Mouse (Mus musculus): ENCODE data around the gene Fancl. TPM values are rescaled to one million over a fixed set of nuclear protein-coding genes. Genes with fewer than 3 reads are reported as not detected.

The Fancl gene
- total and polyA plus RNA-seq, 3 experiments: 1.6 to 9.1 (median 7.6) TPM

DNA sequence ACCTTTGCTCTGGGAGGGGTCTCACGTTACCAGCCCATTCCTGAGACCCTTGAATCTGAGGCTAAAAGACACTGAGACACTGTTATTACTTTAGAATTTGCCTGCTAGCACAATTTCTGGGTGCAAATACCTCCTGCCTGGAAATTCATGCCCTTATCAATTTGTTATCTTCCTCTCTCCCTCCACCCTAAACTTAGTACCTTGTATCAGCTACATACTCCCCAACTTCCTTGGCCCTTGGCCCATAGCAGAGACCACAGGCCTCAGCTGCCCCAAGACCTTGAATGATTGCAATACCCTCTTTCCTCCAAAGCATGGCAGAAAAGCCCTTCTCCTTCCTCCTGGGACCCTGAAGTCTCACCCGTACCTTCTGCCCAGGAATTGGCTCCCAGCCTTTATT is 65.3 kb downstream of the Fancl start:
- no peaks in the 10 kb centered on the region for H3K79me2 ChIP-seq (replicated peaks; ENCODE audit: control insufficient read depth, insufficient read depth, low read length)
- H3K9ac ChIP-seq (ENCODE audit: low read depth, low read length): no peak overlapping the region
- H3K4me3 ChIP-seq: no peak overlapping the region
- no peak overlapping the region for H3K27ac ChIP-seq
- no peak for TF ChIP-seq CTCF (IDR thresholded peaks at IDR 0.05)
- no peak for TF ChIP-seq POLR2A (IDR thresholded peaks at IDR 0.05; ENCODE audit: insufficient read depth, low read depth, low read length)
- intact Hi-C loops (cut with DNase I): no loop called here
- DNase-seq: no peak
- WGBS: 84% methylated on average over 2 of the region's 2 CpGs
- H3K36me3 ChIP-seq (ENCODE audit: control insufficient read depth, insufficient read depth, low read length): no peaks in the 10 kb centered on the region
- no peaks in the 10 kb centered on the region for H3K4me1 ChIP-seq (ENCODE audit: control insufficient read depth, insufficient read depth, low read length)
- H3K27me3 ChIP-seq (ENCODE audit: control insufficient read depth, insufficient read depth, low read length): no peaks in the 10 kb centered on the region

DNA sequence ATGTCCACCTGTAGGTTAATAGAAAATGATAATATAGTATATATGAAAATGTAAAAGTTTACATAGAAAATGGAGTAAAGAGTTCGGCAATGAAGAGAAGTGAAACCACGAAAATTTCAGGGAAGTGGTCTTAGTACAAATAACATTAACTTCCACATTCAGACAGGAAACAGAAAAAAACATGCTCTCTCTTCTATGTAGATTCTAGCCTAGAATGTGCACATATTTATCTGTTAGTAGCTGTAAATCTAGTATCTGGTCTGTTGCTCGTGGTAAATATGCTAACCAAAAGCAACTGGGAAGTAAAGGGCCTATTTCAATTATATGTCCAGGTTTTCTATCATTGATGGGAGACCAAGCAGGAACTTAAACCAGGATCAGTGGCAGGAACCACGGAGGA is 66.8 kb downstream of the Fancl start:
- no peak overlapping the region for H3K9ac ChIP-seq (ENCODE audit: low read depth, low read length)
- H3K36me3 ChIP-seq (ENCODE audit: control insufficient read depth, insufficient read depth, low read length): no peaks in the 10 kb centered on the region
- no peaks in the 10 kb centered on the region for H3K27me3 ChIP-seq (ENCODE audit: control insufficient read depth, insufficient read depth, low read length)
- intact Hi-C loops (cut with DNase I): no loop called here
- no peaks in the 10 kb centered on the region for H3K4me1 ChIP-seq (ENCODE audit: control insufficient read depth, insufficient read depth, low read length)
- H3K79me2 ChIP-seq (replicated peaks; ENCODE audit: control insufficient read depth, insufficient read depth, low read length): no peaks in the 10 kb centered on the region
- TF ChIP-seq POLR2A (IDR thresholded peaks at IDR 0.05; ENCODE audit: insufficient read depth, low read depth, low read length) (no peak), EP300 (IDR thresholded peaks at IDR 0.05; ENCODE audit: insufficient read depth, low read depth, low read length) (no peak), CTCF (IDR thresholded peaks at IDR 0.05) (no peak)
- no peak overlapping the region for H3K27ac ChIP-seq
- no peak overlapping the region for H3K4me3 ChIP-seq
- DNase-seq: no peak
- 82% methylated on average over 4 of the region's 4 CpGs for WGBS

DNA sequence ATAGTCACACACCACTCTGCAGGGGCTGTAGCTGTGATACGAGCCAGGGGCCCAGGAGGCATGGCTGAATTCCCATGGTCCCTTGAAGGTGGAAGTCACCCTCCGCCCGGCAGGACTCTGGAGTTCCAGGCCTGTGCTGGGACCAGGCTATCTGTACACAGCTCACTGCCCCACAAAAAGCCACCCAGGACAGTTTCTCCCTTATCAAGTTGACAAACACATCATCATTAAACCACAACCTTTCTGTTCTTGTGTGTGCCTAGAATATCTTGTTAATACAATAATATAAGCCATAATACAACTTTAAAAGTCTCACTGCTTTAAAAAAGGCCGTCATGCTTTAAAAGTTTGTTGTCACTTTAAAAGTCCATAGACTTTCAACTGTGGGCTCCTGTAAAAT is 68.1 kb downstream of the Fancl start:
- no peaks in the 10 kb centered on the region for H3K27me3 ChIP-seq (ENCODE audit: control insufficient read depth, insufficient read depth, low read length)
- no peak overlapping the region for H3K9ac ChIP-seq (ENCODE audit: low read depth, low read length)
- DNase-seq: no peak
- TF ChIP-seq POLR2A (IDR thresholded peaks at IDR 0.05; ENCODE audit: insufficient read depth, low read depth, low read length) (no peak), EP300 (IDR thresholded peaks at IDR 0.05; ENCODE audit: insufficient read depth, low read depth, low read length) (no peak), CTCF (IDR thresholded peaks at IDR 0.05) (no peak)
- no peak overlapping the region for H3K4me3 ChIP-seq
- intact Hi-C loops (cut with DNase I): no loop called here
- no peak overlapping the region for H3K27ac ChIP-seq
- H3K79me2 ChIP-seq (replicated peaks; ENCODE audit: control insufficient read depth, insufficient read depth, low read length): no peaks in the 10 kb centered on the region
- H3K36me3 ChIP-seq (ENCODE audit: control insufficient read depth, insufficient read depth, low read length): no peaks in the 10 kb centered on the region
- H3K4me1 ChIP-seq (ENCODE audit: control insufficient read depth, insufficient read depth, low read length): no peaks in the 10 kb centered on the region
- 86% methylated on average over 4 of the region's 4 CpGs for WGBS

DNA sequence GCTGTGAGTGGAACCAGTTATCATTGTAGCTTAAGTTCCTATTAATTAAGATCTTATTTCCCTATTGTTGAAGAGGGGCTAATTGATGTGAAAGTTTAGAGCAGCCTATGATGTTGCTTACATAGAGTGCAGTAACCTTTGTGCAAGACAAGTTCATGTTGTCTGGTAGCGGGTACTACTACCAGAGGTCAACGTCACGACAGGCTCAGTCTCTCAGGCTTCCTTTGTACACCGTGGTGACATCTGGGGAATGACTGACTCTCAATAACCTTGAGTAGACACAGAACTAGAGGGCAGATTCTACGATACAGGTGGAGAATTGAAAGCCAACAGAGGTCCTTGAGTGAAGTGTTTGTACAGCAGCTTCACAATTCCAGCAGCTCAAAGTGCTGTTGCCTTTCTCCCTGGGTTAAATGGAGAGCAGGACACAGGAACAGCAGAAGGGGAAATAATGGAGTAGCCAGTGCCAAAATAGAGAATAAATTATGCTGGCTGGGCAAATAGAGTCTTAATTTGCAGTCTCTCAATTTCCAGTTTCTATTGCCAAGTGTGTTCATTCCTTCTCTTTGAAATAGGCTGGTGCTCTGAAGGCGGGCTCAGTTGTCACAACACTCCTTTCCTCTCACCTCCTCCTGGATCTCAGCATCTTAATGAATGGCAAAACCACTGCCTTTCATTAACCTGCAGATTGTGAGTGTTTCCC is 91.3 kb downstream of the Fancl start:
- H3K27ac ChIP-seq: no peak overlapping the region
- H3K36me3 ChIP-seq (ENCODE audit: control insufficient read depth, insufficient read depth, low read length): peaks cover 2% of the 10 kb centered on the region; the same call in 1 of the 2 replicates
- H3K4me3 ChIP-seq: no peak overlapping the region
- H3K27me3 ChIP-seq (ENCODE audit: control insufficient read depth, insufficient read depth, low read length): no peaks in the 10 kb centered on the region
- TF ChIP-seq POLR2A (IDR thresholded peaks at IDR 0.05; ENCODE audit: insufficient read depth, low read depth, low read length) (no peak), EP300 (IDR thresholded peaks at IDR 0.05; ENCODE audit: insufficient read depth, low read depth, low read length) (no peak), CTCF (IDR thresholded peaks at IDR 0.05) (no peak)
- WGBS: 81% methylated on average over 6 of the region's 6 CpGs
- intact Hi-C loops (cut with DNase I): loop anchor here (10.0 kb wide), 1 partner anchor 1822 kb away; no protein-coding TSS in a partner anchor
- H3K9ac ChIP-seq (ENCODE audit: low read depth, low read length): no peak overlapping the region
- no peaks in the 10 kb centered on the region for H3K4me1 ChIP-seq (ENCODE audit: control insufficient read depth, insufficient read depth, low read length)
- no peaks in the 10 kb centered on the region for H3K79me2 ChIP-seq (replicated peaks; ENCODE audit: control insufficient read depth, insufficient read depth, low read length)
- DNase-seq: no peak

DNA sequence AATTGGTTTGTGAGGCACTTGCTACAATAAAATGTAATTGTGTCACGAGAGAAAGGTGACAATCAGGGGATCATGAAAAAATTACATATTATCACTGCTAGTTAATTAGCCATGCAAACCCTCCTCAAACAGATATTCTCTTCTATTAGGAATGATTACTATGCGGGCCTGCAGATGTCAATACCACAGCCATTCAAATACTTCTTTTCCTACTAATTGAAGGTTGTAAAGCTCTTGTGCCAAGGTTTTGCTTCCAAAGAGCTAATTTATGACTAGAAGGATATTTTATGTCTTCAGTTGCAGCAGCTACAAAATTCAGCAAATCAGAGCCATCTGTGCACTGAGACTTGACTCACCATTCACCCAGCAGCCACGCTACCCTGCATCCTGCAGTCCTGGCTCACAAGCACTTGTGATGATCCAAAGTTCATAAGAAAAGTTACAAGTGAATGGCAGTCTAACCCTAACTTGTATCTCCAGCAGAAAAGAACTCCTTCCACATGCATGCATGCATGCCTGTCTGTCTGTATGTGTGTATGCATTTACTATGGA is 95.8 kb downstream of the Fancl start:
- Histone ChIP-seq H3K4me1 (ENCODE audit: control insufficient read depth, insufficient read depth, low read length) (no peaks in the 10 kb centered on the region), H3K4me3 (no peak overlapping the region), H3K27me3 (ENCODE audit: control insufficient read depth, insufficient read depth, low read length) (no peaks in the 10 kb centered on the region), H3K36me3 (ENCODE audit: control insufficient read depth, insufficient read depth, low read length) (no peaks in the 10 kb centered on the region), H3K27ac (no peak overlapping the region), H3K9ac (ENCODE audit: low read depth, low read length) (no peak overlapping the region), H3K79me2 (replicated peaks; ENCODE audit: control insufficient read depth, insufficient read depth, low read length) (no peaks in the 10 kb centered on the region)
- intact Hi-C loops (cut with DNase I): no loop called here
- DNase-seq: no peak
- WGBS: 93% methylated on average over 3 of the region's 3 CpGs
- TF ChIP-seq EP300 (IDR thresholded peaks at IDR 0.05; ENCODE audit: insufficient read depth, low read depth, low read length) (no peak), POLR2A (IDR thresholded peaks at IDR 0.05; ENCODE audit: insufficient read depth, low read depth, low read length) (no peak), CTCF (IDR thresholded peaks at IDR 0.05) (no peak)

DNA sequence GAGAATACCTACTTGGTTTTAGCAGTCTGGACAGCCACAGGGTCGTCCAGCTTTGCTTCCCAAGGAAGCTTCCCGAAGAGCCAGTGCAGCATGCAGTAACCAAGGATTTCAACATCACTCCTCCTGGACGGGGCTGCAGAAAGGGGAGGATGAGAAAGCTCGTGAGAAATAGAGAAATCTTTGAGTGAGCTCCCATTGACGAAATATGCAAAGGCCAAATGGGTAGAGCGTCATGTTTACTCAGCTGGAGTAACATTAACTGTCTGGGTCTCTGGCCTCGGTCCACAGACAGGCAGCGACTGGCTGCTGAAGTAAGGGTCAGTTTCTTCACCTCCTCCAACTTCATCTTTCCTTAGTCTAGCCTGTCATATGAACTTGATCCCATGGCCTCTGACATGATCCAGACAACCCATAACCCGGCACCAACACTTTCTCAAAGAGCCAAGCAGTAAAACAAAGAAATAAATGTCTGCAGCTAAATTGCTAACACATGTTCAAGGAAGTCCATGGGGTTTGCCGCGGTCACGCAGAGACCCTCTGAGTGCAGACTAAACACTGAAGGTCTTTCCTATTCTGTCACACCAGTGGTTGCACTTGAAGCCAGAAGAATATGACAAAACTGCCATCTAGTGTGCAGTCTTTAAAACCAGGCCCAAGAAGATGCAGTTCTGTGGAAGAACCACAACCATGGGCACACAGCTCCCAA is 104.0 kb downstream of the Fancl start:
- intact Hi-C loops (cut with DNase I): loop anchor here (10.0 kb wide), 1 partner anchor 285 kb away; no protein-coding TSS in a partner anchor
- WGBS: 66% methylated on average over 12 of the region's 12 CpGs
- peak; percentile 57 for TF ChIP-seq CTCF (IDR thresholded peaks at IDR 0.05)
- TF ChIP-seq POLR2A (IDR thresholded peaks at IDR 0.05; ENCODE audit: insufficient read depth, low read depth, low read length): no peak
- no peak for TF ChIP-seq EP300 (IDR thresholded peaks at IDR 0.05; ENCODE audit: insufficient read depth, low read depth, low read length)
- H3K4me1 ChIP-seq (ENCODE audit: control insufficient read depth, insufficient read depth, low read length): no peaks in the 10 kb centered on the region; the same call in 1 of the 2 replicates
- DNase-seq: peak; percentile 45 to 67
- H3K79me2 ChIP-seq (replicated peaks; ENCODE audit: control insufficient read depth, insufficient read depth, low read length): no peaks in the 10 kb centered on the region
- no peak overlapping the region for H3K9ac ChIP-seq (ENCODE audit: low read depth, low read length)
- no peaks in the 10 kb centered on the region for H3K27me3 ChIP-seq (ENCODE audit: control insufficient read depth, insufficient read depth, low read length)
- peak overlapping the region; percentile 3; the same call in 1 of the 2 replicates for H3K27ac ChIP-seq
- H3K4me3 ChIP-seq: no peak overlapping the region
- H3K36me3 ChIP-seq (ENCODE audit: control insufficient read depth, insufficient read depth, low read length): no peaks in the 10 kb centered on the region

All from heart, adult 2 months (tissue).